In genomic region chr12:54603542-54604167, GRCm38 (mm10) we compare ENCODE assay signal across 23 mouse cellular contexts.
"Had no signal": no experiment of that assay in that cellular context is flagged by ENCODE, and none has a peak within 500 bp of the region (broad histone marks: within the 10 kb centered on the region; RNA-seq: fewer than 3 reads in every experiment).

No protein-coding gene starts in this region.

- H3K9ac ChIP-seq: liver, embryonic 15.5 days; liver, postnatal 0 days; lung, embryonic 15.5 days; midbrain, embryonic 12.5 days; neural tube, embryonic 13.5 days; neural tube, embryonic 15.5 days; stomach, embryonic 15.5 days had no signal

- DNase-seq: liver, postnatal 0 days; lung, adult 2 months; lung, postnatal 14 days; lung, postnatal 36 days; midbrain, embryonic 14.5 days; retina, postnatal 1 day; right cerebral cortex, adult 18-20 months; right cerebral cortex, postnatal 14 days; thymus, adult 2 months; thymus, postnatal 25 days; thymus, postnatal 4 days had no signal

- H3K36me3 ChIP-seq: liver, embryonic 15.5 days; lung, embryonic 15.5 days; midbrain, embryonic 12.5 days; neural tube, embryonic 13.5 days; neural tube, embryonic 15.5 days; stomach, embryonic 15.5 days had no signal

- ATAC-seq: liver, postnatal 0 days; lung, postnatal 0 days; midbrain, embryonic 16.5 days had no signal

- H3K4me2 ChIP-seq: liver, embryonic 15.5 days; lung, embryonic 15.5 days; midbrain, embryonic 12.5 days; neural tube, embryonic 13.5 days; neural tube, embryonic 15.5 days; stomach, embryonic 15.5 days had no signal

- H3K4me1 ChIP-seq: liver, embryonic 15.5 days; megakaryocyte, embryonic 14.5 days; midbrain, embryonic 12.5 days; neural tube, embryonic 13.5 days; neural tube, embryonic 15.5 days; stomach, embryonic 15.5 days had no signal

- H3K4me3 ChIP-seq: liver, embryonic 15.5 days; lung, embryonic 15.5 days; megakaryocyte, embryonic 14.5 days; midbrain, embryonic 12.5 days; myocyte; neural tube, embryonic 13.5 days; neural tube, embryonic 15.5 days; stomach, embryonic 15.5 days had no signal

- H3K27me3 ChIP-seq: liver, embryonic 15.5 days; lung, embryonic 15.5 days; megakaryocyte, embryonic 14.5 days; midbrain, embryonic 12.5 days; neural tube, embryonic 13.5 days; neural tube, embryonic 15.5 days; stomach, embryonic 15.5 days had no signal

- H3K27ac ChIP-seq: liver, embryonic 15.5 days; lung, embryonic 15.5 days; macrophage; midbrain, embryonic 12.5 days; neural tube, embryonic 13.5 days; neural tube, embryonic 15.5 days; stomach, embryonic 15.5 days; stomach, postnatal 0 days had no signal

- H3K9me3 ChIP-seq: liver, embryonic 15.5 days; lung, embryonic 15.5 days; midbrain, embryonic 12.5 days; neural tube, embryonic 13.5 days; neural tube, embryonic 15.5 days; stomach, embryonic 15.5 days had no signal
